Mouse (Mus musculus) 3134 (cell line): ENCODE measurements around the gene Fibp.
A peak's percentile ranks its signal among the peaks of the same experiment; 100 is the strongest.

Experiments
- DNase-seq: peaks from one replicate; pipeline ENCODE4 v3.0.0-alpha.2; 2011; ENCODE audit warnings: low spot score; ENCODE audit not compliant: insufficient read length; ENCODE audit errors: extremely low read depth

Gene Fibp

DNA sequence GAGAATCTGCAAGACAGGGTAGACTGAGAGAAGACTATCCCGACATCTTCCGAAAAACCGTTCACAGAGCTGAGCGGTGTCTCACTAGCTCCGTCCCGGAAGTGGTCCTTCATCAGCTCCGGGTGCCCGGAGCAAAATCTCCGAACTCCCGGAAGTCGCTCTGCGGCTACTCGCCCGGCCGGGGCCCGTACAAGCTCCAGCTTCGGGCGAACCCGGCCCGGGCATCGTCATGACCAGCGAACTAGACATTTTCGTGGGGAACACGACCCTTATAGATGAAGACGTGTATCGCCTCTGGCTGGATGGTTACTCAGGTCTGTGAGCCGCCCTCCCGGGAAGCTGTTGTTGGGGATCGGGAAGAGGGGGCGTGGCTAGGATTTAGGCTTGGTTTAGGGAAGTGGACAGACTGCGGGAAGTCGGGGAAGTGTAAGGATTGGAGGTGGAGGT lies at the start of gene Fibp:
TSS of gene Fibp (plus strand) at position 151 of the 447 bp plus-strand sequence.
- DNase-seq = peak; percentile 91

DNA sequence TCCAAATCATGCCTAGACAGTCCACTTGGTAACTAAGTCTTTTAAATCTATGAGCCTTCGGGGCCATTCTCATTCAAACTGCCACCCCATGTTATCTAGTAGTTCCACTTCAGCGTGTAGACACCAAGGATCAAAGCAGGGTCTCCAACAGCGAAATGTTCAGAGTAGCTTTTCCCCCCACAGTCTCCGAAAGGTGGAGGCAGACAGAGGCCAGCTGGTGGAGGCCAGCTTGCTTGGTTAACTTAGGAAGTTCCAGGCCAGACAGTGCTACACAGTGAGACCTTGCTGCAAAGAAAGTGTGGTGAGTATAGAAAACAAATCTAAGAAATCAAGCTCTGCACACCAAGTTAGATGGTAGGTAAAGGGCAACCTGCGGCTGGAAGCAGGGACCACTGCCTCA lies 49.8 kb upstream of the Fibp start:
- DNase-seq = no peak

DNA sequence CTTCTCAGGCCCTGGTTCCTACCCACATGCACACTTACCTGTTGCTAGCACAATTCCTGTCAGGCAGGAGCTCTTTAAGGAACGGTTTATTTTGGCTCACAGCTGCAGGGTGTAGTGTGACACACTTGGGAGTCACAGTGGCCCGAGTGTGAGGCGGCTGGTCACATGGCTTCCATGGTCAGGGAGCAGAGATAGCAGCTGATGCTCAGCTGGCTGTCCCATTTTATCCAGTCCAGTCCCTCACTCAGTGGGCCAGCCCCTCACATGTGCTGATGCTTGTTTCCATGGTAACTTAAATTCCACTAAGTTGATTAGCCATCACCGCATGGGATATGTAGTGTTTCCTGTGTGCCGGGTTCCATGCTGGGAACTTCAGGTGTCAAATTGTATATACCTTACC lies 48.5 kb upstream of the Fibp start:
- no peak for DNase-seq

DNA sequence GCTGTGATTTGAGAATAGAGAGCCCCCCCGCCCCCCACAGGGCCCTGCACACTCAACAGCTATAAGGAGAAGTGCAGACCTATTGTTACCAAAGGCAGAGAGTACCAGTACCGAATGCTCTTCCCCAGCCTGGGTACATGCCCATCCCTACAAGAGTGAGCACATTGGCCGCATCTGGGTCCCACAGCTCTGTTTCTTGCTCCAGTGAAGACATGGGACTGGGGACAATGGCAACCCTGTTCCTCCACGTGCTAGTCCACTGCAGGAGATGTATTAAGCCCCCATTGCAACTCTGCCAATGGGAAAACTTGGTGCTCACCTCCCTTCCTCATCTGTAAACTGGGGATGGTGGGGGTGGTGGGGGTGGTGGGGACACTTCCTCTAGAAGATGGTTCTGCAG lies 46.6 kb upstream of the Fibp start:
- DNase-seq = no peak

DNA sequence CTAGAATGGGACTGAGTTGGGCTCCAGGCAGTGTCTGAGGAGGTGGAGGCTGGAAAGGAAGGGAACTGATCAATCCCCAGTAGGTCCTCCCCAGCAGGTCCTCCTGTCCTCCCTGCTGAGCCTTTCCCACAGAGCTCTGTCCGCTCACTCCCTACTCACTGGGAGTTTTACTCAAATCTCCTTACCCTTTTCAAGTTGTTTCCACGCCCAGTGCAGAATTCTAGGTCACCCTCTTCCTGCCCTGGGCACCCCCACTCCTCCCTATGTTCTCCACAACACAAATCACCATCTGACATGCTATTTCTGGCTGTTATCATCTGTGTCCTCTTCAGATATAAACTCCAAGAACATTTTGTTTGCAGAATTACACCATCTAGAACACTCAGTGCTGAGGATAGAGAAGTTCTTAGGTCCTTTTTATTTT lies 45.9 kb upstream of the Fibp start:
- DNase-seq = no peak

DNA sequence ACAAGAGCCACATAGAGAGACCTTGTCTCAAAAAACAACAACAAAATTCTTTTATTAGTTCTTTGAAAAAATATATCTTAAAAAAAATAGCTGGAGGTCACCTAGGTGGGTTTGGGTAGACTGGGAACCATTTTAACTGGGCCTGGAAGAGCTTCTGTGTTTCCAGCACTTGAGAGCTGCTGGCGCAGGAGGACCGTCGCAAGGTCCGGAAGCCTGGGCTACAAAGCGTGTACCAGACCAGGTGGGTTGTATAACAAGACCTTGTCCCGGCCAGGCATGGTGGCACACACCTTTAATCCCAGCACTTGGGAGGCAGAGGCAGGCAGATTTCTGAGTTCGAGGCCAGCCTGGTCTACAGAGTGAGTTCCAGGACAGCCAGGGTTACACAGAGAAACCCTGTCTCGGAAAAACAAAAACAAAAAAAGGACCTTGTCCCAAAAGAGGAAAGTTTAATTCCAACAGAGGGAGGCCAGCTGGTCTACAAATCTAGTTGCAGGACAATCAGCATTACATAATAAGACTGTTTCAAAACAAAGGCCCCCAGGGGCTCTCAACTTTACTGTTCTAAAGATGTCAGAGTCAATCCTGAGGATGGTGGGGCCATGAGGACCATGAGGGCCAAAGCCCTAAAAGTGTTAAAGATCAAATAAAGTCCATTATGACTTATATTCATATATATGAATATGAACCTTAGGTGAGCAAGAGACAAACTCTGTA lies 41.5 kb upstream of the Fibp start:
- no peak for DNase-seq

DNA sequence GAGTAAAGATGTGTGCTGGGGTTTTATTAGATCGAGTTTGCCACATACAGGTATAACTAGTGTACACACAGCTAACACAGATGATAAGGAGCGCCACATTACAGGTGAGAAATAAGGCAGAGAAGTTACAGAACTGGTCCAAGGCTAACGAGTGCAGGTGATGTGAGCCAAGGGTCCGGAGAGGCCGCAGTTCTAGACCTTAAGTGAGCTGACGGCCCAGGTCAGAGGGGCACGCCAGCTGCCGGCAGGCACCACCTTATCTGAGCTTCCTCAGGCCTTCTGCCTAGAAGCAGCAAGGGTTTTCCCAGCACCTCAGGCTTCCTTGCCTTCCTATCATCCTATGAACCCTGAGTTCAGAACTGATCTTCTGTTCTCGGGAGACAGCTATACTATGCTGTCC lies 40.8 kb upstream of the Fibp start:
- no peak for DNase-seq

DNA sequence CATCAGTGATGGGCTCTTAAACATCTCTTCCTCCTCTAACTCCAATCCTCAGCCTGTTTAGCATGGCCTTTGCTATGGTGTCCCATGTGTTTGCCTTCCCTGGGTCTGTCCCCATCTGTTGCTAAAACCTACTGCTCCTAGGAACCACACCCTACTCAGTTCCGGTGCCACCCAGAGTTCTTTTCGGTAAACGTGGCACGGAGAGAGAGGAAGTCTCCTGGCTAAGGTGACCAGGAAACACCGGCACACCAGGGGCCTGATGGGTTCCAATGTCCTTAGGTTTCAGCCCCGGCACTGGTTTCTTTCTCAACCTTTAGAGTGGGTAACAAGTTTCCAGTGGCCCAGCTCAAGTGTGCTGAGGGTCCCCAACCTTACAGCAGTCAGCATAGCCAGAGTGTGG lies 39.8 kb upstream of the Fibp start:
- no peak for DNase-seq

DNA sequence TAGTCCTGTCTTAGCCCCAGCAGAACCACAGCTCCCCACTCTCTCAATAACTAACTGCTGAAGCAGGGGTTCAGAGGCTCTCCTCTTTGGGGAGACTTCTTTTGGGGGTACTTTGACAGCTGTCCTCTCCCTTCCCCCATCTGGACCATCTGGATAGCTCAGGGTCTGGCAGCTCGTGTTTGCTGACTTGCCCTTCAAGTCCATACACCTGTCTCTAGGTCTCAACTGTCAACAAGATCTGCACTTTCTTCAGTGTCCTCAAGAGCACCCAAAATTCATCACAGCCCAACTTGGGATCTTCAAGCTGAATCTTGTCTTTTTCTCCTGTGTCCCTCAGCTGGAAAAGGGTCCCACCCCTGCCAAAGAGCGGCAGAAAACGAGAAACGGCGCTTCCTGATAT lies 38.6 kb upstream of the Fibp start:
- DNase-seq = no peak

DNA sequence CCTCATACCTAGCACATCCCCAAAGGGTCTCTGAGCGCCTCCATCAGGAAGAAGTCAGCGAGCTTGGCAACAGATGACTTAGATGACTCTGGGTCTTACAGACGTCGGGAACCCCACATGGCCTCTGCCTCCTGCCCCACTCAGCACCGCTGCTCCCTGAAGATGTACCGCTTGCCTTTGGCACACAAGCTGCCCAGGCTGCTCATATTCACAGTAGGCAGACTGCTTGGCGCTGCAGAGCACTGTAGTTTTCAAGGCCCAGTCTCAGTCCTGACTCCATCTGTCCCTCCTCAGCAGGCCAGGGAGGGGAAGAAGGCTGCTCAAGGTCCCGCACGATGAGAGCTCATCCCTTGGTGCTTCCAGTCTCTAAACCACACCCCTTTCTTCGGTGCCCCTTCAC lies 38.1 kb upstream of the Fibp start:
- no peak for DNase-seq

DNA sequence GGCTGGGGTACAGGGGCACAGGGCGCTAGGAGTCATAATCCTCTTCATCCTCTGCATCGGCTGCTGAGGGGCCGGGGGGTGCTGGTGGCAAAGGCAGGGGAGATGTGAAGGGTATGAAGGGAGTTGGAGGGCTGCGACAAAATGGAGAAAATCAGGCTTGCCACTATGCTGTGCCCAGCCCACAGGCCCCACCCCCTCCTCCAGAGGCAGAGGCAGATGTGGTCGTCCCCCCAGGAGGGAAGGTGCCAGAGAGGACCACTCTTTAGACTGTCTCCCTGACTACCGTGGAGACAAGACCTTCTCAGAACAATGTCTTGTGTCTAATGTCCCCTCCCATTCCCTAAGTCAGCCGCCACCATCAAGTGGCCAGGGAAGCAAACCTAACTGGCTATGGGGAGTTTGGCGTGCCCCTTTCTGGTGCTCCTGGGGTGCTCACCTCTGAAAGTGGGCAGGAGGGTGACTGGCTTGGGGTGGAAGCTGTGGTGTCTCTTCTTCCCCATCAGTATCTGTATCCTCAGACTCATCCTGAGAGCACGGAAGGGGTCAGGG lies 37.4 kb upstream of the Fibp start:
- DNase-seq = no peak

DNA sequence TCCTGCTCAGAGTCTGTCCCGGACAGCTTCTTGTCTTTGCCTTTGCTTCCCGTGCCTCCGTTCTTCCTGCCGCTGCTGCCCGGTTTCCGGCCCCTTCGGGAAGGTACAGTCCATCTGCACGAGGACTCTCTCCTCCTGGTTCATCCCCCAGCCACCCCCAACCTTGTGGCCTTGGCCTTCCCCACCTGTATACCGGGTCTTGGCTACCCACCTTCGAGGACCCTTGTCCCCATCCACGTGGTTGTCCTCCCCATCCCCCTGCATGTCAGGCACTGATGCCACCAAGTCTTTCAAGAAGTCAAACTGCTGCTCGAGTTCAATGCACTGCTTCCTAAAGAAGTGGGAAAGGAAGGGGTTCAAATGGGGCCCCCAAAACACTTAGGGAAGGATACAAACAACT lies 36.9 kb upstream of the Fibp start:
- no peak for DNase-seq

DNA sequence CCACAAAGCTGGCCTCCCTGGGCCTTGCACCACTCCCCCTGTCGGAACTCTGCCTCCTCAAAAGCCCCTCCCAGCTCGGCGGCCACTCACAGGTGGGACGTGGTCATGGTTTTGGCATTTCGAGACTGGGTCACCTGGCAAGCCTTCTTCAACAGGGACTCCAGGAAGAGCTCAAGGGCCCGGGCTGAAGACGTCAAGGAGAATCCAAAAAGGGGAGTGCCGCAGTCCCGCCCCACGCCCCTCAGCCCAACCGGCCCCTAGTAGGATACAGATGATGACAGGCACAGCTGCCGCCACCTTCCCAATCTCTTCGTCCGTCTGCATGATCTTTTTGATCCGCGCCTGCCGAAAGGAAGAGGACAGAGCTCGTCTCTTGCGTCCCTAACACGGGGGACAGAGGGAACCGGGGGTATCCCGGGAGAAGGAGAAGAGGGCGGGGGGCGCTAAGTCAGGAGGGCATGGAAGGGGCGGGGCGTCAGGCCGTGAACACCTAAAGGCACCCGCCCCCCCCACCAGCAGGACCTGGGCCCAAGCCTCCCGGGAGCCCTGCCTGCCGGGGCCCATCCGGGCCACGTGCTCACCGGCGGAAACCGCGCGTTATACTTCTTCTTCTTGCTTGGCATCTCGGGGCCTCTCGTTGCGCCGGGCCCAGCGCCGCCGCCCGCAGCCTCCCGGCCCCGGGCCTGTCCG lies 36.2 kb upstream of the Fibp start:
- peak; percentile 75 for DNase-seq

DNA sequence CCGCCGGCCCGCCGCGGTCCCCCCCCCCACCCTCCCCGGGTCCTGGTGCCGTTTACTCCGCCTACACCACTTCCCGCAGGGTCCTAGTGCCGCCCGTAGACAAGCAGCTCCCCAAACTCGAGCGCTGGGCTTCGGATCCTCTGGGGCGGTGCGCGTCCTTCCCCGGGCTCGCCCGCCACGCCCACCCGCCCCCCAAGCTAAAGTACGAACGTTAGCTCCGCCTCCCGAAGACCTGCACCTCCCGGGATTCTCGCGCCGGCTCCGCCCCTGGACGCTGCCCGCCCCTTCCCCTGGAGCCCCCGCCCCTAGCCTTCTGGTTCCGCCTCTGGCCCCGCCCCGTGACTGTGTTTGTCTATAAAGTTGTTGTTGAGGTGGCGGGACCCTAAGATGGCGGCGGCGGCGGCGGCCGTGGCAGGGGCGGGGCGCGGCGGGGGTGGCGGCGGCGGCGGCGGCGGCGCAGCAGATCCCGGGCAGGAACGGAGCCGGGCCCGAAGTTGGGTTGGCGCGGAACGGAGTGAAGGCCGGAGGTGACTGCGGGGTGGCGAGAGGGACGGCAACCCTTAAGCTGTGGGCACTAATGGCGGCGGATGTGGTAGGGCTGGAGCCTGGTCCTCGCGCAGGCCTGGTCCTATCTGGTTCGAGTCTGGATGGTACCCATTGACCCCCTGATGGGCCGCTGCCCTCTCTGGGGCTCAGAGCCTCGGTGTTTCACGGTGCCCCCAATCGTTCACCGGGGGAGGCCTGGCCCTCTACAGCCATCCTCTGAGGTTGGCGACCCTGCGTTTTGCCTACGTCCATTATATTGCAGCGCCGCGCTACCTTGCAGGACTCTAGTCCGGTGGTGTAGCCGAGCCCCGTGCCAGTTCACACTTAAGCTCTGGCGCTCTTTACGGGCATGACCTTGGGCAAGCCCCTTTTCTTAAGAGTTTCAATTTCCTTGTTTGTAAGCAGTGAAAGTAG lies 35.4 kb upstream of the Fibp start, which contains the start of the genes Drap1 and AI837181:
TSS of gene Drap1 (minus strand) at position 198 of the 960 bp plus-strand sequence.
TSS of gene AI837181 (plus strand) at position 363 of the 960 bp plus-strand sequence.
- peak; percentile 98 for DNase-seq

DNA sequence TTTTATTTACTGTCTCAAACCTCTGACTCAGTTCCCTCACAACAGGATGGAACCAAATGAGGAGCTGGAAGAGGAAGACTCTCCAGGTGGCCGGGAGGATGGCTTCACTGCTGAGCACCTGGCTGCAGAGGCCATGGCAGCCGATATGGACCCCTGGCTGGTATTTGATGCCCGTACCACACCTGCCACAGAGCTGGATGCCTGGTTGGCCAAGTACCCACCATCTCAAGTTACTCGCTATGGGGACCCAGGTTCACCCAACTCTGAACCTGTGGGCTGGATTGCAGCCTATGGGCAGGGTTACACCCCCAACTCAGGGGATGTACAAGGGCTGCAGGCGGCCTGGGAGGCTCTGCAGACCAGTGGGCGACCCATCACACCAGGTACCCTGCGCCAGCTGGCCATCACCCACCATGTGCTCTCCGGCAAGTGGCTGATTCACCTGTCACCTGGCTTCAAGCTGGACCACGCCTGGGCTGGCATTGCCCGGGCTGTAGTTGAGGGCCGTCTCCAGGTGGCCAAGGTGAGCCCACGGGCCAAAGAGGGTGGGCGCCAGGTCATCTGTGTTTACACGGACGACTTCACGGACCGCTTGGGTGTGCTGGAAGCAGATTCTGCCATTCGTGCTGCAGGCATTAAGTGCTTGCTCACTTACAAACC lies 34.4 kb upstream of the Fibp start:
- DNase-seq = no peak

DNA sequence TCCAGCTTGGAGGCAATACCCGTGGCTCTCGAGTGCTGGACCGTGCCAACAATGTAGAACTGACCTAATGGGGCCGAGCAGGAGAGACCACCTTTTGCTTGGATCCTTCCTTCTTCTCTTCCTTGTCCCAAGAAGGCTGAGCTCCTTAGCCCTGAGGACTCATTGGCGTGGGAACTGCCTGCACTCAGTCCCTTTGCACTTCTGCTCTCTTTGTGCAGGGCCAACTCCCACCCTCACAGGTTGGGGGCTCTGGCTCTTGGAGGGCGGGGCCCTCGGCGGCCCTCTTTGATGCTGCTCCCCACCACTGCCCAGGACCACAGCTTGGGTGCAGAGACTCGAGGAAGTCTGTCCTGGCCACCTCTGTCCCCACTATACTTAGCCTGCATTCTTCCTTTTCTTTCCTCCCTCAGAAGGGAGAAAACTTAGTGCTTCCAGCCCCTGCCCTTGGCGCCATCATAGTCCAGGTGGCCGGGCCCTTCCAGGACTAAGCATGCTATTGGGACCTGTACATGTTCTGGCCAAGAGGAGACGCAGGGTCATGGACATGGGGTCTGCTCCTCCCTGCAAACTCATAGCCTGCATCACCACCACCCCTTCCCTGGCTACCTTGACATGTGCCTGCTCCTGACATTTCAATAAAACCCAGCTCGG lies 33.6 kb upstream of the Fibp start:
- no peak for DNase-seq

DNA sequence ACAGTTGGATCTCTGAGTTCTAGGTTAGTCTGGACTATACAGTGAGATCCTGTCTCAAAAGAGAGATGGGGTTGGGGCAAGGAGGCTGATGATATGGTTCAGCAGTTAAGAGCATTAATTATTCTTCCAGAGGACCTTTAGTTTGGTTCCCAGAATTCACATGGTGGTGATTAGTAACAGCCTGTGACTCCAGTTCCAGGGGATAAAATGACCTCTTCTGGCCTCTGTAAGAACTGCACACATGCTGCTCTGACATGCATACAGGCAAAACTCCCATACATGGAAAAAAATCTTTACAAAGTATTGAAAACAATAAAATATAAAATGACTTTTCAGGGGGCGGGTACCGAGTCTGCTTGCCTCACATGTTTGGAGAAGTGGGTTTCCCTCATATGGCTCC lies 32.3 kb upstream of the Fibp start:
- DNase-seq = no peak

DNA sequence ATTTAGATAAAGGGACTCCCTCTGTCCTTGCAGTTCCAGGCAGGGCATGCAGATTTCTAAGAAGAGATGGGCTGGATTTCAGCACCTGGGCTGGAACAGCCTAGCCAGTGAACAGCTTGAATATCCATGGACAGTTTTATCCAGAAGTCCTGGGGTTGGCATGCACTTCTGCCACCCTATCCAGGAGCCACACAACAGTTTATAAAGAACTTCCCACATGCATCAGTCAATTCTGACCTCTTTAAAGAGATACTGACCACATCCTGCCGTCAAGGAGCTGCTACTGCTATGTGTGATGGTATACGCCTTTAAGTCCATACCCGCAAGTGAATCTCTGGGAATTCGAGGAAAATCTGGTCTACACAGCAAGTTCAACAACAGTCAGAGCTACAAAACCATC lies 31.2 kb upstream of the Fibp start:
- no peak for DNase-seq

DNA sequence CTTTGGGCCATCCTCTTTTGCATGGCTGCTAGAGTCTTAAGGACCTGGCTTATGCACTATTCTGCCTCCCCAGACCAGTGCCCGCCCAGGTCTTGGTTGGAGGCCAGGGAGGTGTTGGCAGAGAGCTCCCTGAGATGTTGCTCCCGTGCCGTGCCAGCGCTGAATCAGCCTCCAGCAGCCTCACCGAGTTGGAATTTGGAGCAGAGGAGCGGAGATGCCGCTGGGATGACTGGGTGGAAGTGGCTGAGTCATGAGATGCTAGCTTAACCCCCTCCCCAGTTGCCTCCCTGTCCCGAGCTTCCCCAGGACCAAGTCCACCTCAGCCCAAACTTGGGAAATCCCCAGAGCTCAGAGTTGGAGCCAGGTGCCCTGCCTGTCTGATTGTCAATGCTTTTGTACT lies 30.6 kb upstream of the Fibp start:
- peak; percentile 93 for DNase-seq

DNA sequence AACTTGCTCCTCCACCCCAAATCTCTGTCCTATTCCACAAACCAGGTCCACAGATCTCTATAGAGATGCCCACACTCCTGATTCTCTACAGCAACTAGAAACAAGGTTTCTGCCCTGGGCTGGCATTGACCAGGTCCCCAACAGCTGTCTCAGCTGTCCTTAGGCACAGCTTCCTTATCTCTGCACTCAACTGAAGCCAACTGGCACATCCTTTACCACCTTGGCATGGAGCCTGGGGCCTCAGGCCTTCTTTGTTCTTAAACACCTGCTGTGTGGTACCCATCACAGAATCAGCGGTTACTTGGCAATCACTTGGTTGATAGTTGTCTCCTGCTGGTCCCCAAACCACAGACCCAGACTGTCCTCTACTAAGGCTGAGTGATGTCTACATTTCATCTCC lies 30.0 kb upstream of the Fibp start:
- DNase-seq = no peak
